Mouse (Mus musculus) neural tube, embryonic 11.5 days (tissue): ENCODE measurements at regions not wholly inside any gene's neighbourhood (a gene's known extent, or its start where the extent isn't known, plus 50 kb on each side); places are given as distances from the start of the nearest gene placed in this dataset.

ENCODE experiments used
- ATAC-seq: fragments of 200-750 bp; cut with Nextera tagmentation; 2 replicates; pipeline ENCODE4 v1.8.0; 2017; ENCODE audit warnings: moderate number of reproducible peaks, mild to moderate bottlenecking, moderate TSS enrichment, moderate library complexity; ENCODE audit not compliant: insufficient read depth, low FRiP score, low TSS enrichment
- DNase-seq: peaks from one replicate; pipeline ENCODE4 v3.0.0-alpha.2; 2015; ENCODE audit warnings: low spot score
- H3K27ac ChIP-seq: fragments of 300-500 bp; sonication (generic); 2 replicates; pipeline ENCODE4 v1.5.1; 2014; ENCODE audit warnings: low read depth, mild to moderate bottlenecking, low read length
- H3K27me3 ChIP-seq: fragments of 300-500 bp; sonication (generic); 2 replicates; pipeline ENCODE4 v1.6.1; 2014; ENCODE audit warnings: mild to moderate bottlenecking, low read length, mixed read lengths; ENCODE audit not compliant: control insufficient read depth, insufficient read depth
- H3K36me3 ChIP-seq: fragments of 300-500 bp; sonication (generic); 2 replicates; pipeline ENCODE4 v1.6.1; 2014; ENCODE audit warnings: mild to moderate bottlenecking, low read length, moderate library complexity, mixed read lengths; ENCODE audit not compliant: control insufficient read depth, insufficient read depth
- H3K4me1 ChIP-seq: fragments of 300-500 bp; sonication (generic); 2 replicates; pipeline ENCODE4 v1.6.1; 2014; ENCODE audit warnings: low read length, mixed read lengths; ENCODE audit not compliant: control insufficient read depth, insufficient read depth
- H3K4me2 ChIP-seq: fragments of 300-500 bp; sonication (generic); 2 replicates; pipeline ENCODE4 v1.6.1; 2014; ENCODE audit warnings: low read depth, mild to moderate bottlenecking, moderate library complexity
- H3K4me3 ChIP-seq: fragments of 300-500 bp; sonication (generic); 2 replicates; pipeline ENCODE4 v1.5.1; 2014; ENCODE audit warnings: low read depth, low read length
- H3K9ac ChIP-seq: fragments of 300-500 bp; sonication (generic); 2 replicates; pipeline ENCODE4 v1.6.1; 2014; ENCODE audit warnings: mild to moderate bottlenecking, low read length
- H3K9me3 ChIP-seq: fragments of 300-500 bp; sonication (generic); 2 replicates; pipeline ENCODE4 v1.6.1; 2016; ENCODE audit warnings: low read length; ENCODE audit not compliant: control insufficient read depth
- WGBS: fragments of 180-500 bp; shearing (Covaris S2); extraction: QIAGEN DNeasy Blood & Tissue Kit; methylation state at CpG from one replicate; pipeline ENCODE4 v1.1.7; 2014; 5-methylcytosine and 5-hydroxymethylcytosine counted together

DNA sequence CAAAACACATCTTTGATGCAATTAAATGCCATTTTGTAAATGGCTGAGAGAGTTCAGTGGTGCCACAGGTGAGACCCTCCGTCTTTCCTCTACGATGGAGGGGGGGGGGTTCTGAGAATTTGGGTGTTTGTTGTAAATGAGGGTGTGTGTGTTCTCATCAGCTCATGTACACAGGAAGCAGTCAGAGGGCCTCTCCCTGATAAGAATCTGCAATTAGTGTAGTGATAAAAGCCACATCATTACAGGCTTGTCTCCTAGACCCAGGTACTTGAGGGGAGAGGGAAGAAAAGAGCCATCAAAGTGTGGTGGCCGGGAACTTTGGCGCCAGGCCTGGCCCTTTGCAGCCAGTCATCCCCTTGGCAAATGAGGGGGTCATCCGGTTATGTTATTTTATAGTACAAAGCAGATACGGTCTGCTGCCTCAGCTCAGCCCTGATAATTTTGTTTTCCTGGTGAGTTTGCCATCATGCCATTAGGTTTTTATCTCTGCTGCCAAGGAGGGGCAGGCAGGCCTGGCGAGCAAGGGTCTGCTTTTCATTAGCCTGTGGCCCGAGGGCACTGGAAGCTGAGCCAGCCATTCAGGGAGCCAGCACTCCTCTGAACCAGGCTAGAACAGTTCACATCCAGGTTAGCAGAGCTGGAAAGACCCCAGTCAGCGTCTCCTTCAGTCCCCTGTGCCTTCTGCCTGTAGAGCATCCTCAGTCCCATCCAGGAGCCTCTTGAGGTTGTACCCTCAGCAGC, 59.7 kb downstream of the H2al1j start:
- Histone ChIP-seq H3K4me1 (no peaks in the 10 kb centered on the region), H3K27ac (no peak overlapping the region), H3K36me3 (no peaks in the 10 kb centered on the region), H3K9me3 (no peaks in the 10 kb centered on the region), H3K4me2 (no peak overlapping the region), H3K4me3 (no peak overlapping the region), H3K27me3 (no peaks in the 10 kb centered on the region), H3K9ac (no peak overlapping the region)
- DNase-seq, result no peak
- 75% methylated on average over 9 of the region's 9 CpGs for WGBS
- ATAC-seq, result no peak

DNA sequence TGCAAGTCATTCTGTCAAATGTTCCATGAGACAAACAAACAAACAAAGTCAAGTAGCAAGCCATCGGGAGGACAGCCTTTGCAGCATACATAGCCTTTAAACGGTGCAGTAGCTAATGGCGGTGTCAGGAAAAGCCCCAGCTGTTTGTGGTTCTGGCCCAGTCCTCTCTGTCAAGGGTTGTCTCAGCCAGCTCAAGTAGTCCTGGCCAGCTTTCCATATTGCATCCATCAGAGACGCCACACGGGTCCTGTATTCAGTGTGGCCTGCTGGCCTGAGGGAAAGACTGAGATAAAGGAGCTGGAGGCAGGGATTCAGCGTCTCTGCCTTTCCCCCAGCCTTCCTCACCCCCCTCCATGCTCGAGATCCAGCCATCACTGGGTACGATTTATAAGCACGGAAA, 61.2 kb downstream of the H2al1j start:
- WGBS, result 84% methylated on average over 9 of the region's 9 CpGs

GRCm38 (mm10) chrX:11400406-11400805, 72.8 kb downstream of the H2al1j start:
- DNase-seq, result no peak
- WGBS, result 90% methylated on average over 3 of the region's 3 CpGs
- Histone ChIP-seq H3K9me3 (no peaks in the 10 kb centered on the region), H3K27ac (no peak overlapping the region), H3K27me3 (no peaks in the 10 kb centered on the region), H3K4me2 (no peak overlapping the region), H3K4me3 (no peak overlapping the region), H3K36me3 (no peaks in the 10 kb centered on the region), H3K9ac (no peak overlapping the region), H3K4me1 (no peaks in the 10 kb centered on the region)
- no peak for ATAC-seq

More for the DNA sequence above, 61.2 kb downstream of the H2al1j start:
- Histone ChIP-seq H3K36me3 (no peaks in the 10 kb centered on the region), H3K9ac (no peak overlapping the region), H3K4me1 (no peaks in the 10 kb centered on the region), H3K9me3 (no peaks in the 10 kb centered on the region), H3K27me3 (no peaks in the 10 kb centered on the region), H3K4me3 (no peak overlapping the region), H3K27ac (no peak overlapping the region), H3K4me2 (no peak overlapping the region)
- no peak for DNase-seq
- ATAC-seq, result no peak

- no peak for ATAC-seq
- Histone ChIP-seq H3K36me3 (no peaks in the 10 kb centered on the region), H3K9me3 (no peaks in the 10 kb centered on the region), H3K4me1 (no peaks in the 10 kb centered on the region), H3K9ac (no peak overlapping the region), H3K4me3 (no peak overlapping the region), H3K4me2 (no peak overlapping the region), H3K27ac (no peak overlapping the region), H3K27me3 (no peaks in the 10 kb centered on the region)
- no peak for DNase-seq
- 65% methylated on average over 4 of the region's 4 CpGs for WGBS
These were observed 76.7 kb downstream of the H2al1j start for GRCm38 (mm10) chrX:11404369-11404768.

DNA sequence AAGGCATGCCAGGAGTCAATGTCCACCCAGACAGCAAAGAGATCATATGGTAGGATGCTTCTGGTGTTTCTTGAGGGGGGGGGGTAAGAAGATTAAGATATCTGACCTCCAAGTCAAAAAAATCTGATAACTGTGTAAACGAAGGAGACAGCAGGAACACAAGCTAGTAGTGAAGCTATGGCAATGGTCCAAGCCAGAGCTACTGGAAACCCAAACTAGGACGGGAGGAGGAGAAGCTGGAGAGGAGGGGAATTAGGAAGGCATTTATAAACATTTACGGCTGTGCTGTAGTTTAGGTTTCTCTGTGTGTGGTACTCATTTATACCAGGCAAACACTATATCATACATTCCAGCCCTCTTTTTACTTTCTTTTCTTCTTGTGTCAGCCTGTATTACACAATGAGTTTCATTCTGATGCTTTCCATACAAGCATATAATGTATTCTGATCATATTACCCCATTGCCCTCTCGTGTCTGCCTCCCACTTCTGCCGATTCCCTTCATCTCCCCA, 84.7 kb downstream of the H2al1j start:
- H3K9ac ChIP-seq, result no peak overlapping the region
- no peak overlapping the region for H3K27ac ChIP-seq
- ATAC-seq, result no peak
- DNase-seq, result no peak
- H3K4me1 ChIP-seq, result no peaks in the 10 kb centered on the region
- H3K27me3 ChIP-seq, result no peaks in the 10 kb centered on the region
- H3K4me2 ChIP-seq, result no peak overlapping the region
- H3K36me3 ChIP-seq, result no peaks in the 10 kb centered on the region
- H3K4me3 ChIP-seq, result no peak overlapping the region
- 77% methylated on average over 5 of the region's 5 CpGs for WGBS
- no peaks in the 10 kb centered on the region for H3K9me3 ChIP-seq

GRCm38 (mm10) chrX:11415662-11416061, 88.0 kb downstream of the H2al1j start:
- Histone ChIP-seq H3K4me1 (no peaks in the 10 kb centered on the region), H3K9me3 (no peaks in the 10 kb centered on the region), H3K27me3 (no peaks in the 10 kb centered on the region), H3K4me3 (no peak overlapping the region), H3K9ac (no peak overlapping the region), H3K27ac (no peak overlapping the region), H3K36me3 (no peaks in the 10 kb centered on the region), H3K4me2 (no peak overlapping the region)
- ATAC-seq, result no peak
- no peak for DNase-seq
- WGBS, result 32% methylated on average over 4 of the region's 4 CpGs

DNA sequence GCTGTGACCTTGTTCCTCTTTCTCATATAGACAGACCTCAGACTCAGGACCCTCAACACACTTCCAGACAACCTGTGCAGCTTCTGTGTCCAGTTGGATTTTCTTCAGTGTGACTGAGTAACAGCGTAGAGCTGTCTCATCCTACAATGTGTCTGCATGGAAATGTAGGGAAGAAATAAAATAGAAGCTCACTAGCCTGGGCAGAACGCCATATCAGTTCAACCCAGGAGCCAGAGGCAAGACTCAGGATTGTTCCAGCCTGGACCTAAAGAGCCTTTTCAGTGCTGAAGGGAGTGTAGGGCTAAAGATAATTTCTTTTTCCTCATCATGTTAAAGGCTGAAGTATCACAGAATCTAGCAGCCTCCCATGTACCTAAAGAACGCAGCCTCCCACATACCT, 88.9 kb downstream of the H2al1j start:
- H3K27me3 ChIP-seq, result no peaks in the 10 kb centered on the region
- H3K9me3 ChIP-seq, result no peaks in the 10 kb centered on the region
- no peak overlapping the region for H3K4me2 ChIP-seq
- WGBS, result 87% methylated on average over 3 of the region's 3 CpGs
- no peak overlapping the region for H3K27ac ChIP-seq
- H3K4me3 ChIP-seq, result no peak overlapping the region
- H3K36me3 ChIP-seq, result no peaks in the 10 kb centered on the region
- DNase-seq (no peak), ATAC-seq (no peak)
- no peak overlapping the region for H3K9ac ChIP-seq
- no peaks in the 10 kb centered on the region for H3K4me1 ChIP-seq

GRCm38 (mm10) chrX:11417861-11418260, 90.2 kb downstream of the H2al1j start:
- H3K4me3 ChIP-seq, result no peak overlapping the region
- no peak overlapping the region for H3K4me2 ChIP-seq
- no peaks in the 10 kb centered on the region for H3K27me3 ChIP-seq
- H3K4me1 ChIP-seq, result no peaks in the 10 kb centered on the region
- H3K27ac ChIP-seq, result no peak overlapping the region
- no peaks in the 10 kb centered on the region for H3K9me3 ChIP-seq
- 56% methylated on average over 4 of the region's 4 CpGs for WGBS
- DNase-seq, result no peak
- no peak overlapping the region for H3K9ac ChIP-seq
- H3K36me3 ChIP-seq, result no peaks in the 10 kb centered on the region
- no peak for ATAC-seq

- 86% methylated on average over 10 of the region's 10 CpGs for WGBS
- DNase-seq (no peak), ATAC-seq (no peak)
- Histone ChIP-seq H3K9ac (no peak overlapping the region), H3K27ac (no peak overlapping the region), H3K36me3 (no peaks in the 10 kb centered on the region), H3K9me3 (no peaks in the 10 kb centered on the region), H3K27me3 (no peaks in the 10 kb centered on the region), H3K4me2 (no peak overlapping the region), H3K4me1 (no peaks in the 10 kb centered on the region), H3K4me3 (no peak overlapping the region)
These were observed 90.6 kb downstream of the H2al1j start for GRCm38 (mm10) chrX:11418261-11418660.
